Mouse (Mus musculus) embryonic facial prominence, embryonic 13.5 days (tissue): ENCODE measurements around the gene Med26. TPM values are rescaled to one million over a fixed set of nuclear protein-coding genes. Genes with fewer than 3 reads are reported as not detected.

ENCODE experiments used
- ATAC-seq: fragments of 200-750 bp; cut with Nextera tagmentation; 2 replicates; pipeline ENCODE4 v1.8.0; 2017; ENCODE audit warnings: low read depth; ENCODE audit not compliant: insufficient number of reproducible peaks, insufficient read depth, low FRiP score, low TSS enrichment
- H3K27ac ChIP-seq: fragments of 300-500 bp; sonication (generic); 2 replicates; pipeline ENCODE4 v1.5.1; 2015; ENCODE audit warnings: moderate library complexity, mild to moderate bottlenecking, inconsistent platforms
- H3K27me3 ChIP-seq: fragments of 300-500 bp; sonication (generic); 2 replicates; pipeline ENCODE4 v1.6.1; 2015; ENCODE audit warnings: mild to moderate bottlenecking, inconsistent platforms
- H3K36me3 ChIP-seq: fragments of 300-500 bp; sonication (generic); 2 replicates; pipeline ENCODE4 v1.6.1; 2015; ENCODE audit warnings: mild to moderate bottlenecking, inconsistent platforms
- H3K4me1 ChIP-seq: fragments of 300-500 bp; sonication (generic); 2 replicates; pipeline ENCODE4 v1.6.1; 2015; ENCODE audit warnings: inconsistent platforms
- H3K4me2 ChIP-seq: fragments of 300-500 bp; sonication (generic); 2 replicates; pipeline ENCODE4 v1.6.1; 2015; ENCODE audit warnings: moderate library complexity, mild to moderate bottlenecking, inconsistent platforms
- H3K4me3 ChIP-seq: fragments of 300-500 bp; sonication (generic); 2 replicates; pipeline ENCODE4 v1.5.1; 2015; ENCODE audit warnings: mild to moderate bottlenecking, inconsistent platforms
- H3K9ac ChIP-seq: fragments of 300-500 bp; sonication (generic); 2 replicates; pipeline ENCODE4 v1.6.1; 2015; ENCODE audit warnings: mild to moderate bottlenecking, inconsistent platforms
- H3K9me3 ChIP-seq: fragments of 300-500 bp; sonication (generic); 2 replicates; pipeline ENCODE4 v1.6.1; 2016; ENCODE audit warnings: inconsistent platforms
- WGBS: fragments of 180-500 bp; shearing (Covaris S2); methylation state at CpG from one replicate; pipeline ENCODE4 v1.1.7; 2015; ENCODE audit warnings: mixed read lengths; 5-methylcytosine and 5-hydroxymethylcytosine counted together
- polyA plus RNA-seq: library from polyadenylated mRNA; unstranded; fragments of >200 nt; fragmentation: Nextera tagmentation; extraction: Ambion mirVana; gene quantifications from 2 replicates; pipeline ENCODE4 v1.2.1, GENCODE M21; 2015

Med26 gene
- polyA plus RNA-seq: 20.1 and 20.4 TPM in 2 replicates

- peaks cover 18% of the 10 kb centered on the region for H3K36me3 ChIP-seq
- WGBS: under 1% methylated on average over 85 of the region's 92 CpGs
- ATAC-seq: peak; percentile 97
Measured at GRCm38 (mm10) chr8:72547802-72548643, at the start of gene Med26. Gene Med26, minus strand, starts transcription at chr8:72548270.

DNA sequence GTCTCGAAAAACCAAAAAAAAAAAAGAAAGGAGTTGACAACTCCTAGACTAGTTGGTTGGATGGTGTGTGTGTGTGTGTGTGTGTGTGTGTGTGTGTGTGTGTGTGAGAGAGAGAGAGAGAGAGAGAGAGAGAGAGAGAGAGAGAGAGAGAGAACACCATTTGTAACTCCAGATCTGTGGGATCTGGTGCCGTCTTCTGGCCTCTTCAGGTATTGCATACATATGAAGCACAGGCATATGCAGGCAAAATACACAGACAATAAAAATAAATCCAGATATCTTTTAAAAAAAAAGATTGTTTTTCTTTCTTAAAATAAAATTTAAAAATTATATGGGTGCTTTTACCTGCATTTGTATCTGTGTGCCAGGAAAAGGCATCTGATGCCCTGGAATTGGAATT is 42.1 kb upstream of the Med26 start:
- Histone ChIP-seq H3K27ac (no peak overlapping the region), H3K4me3 (no peak overlapping the region), H3K9ac (no peak overlapping the region), H3K4me1 (no peaks in the 10 kb centered on the region), H3K4me2 (no peak overlapping the region), H3K36me3 (no peaks in the 10 kb centered on the region), H3K27me3 (no peaks in the 10 kb centered on the region), H3K9me3 (no peaks in the 10 kb centered on the region)
- WGBS: 53% methylated on average over 2 of the region's 2 CpGs
- no peak for ATAC-seq

More at GRCm38 (mm10) chr8:72547802-72548643, at the start of gene Med26:
- H3K4me2 ChIP-seq: peak within 1 kb of the TSS; percentile 90
- H3K27ac ChIP-seq: peak within 1 kb of the TSS; percentile 97
- peaks cover 28% of the 10 kb centered on the region for H3K4me1 ChIP-seq
- no peaks in the 10 kb centered on the region for H3K27me3 ChIP-seq
- H3K9me3 ChIP-seq: no peaks in the 10 kb centered on the region
- peak within 1 kb of the TSS; percentile 96 for H3K4me3 ChIP-seq
- peak within 1 kb of the TSS; percentile 99 for H3K9ac ChIP-seq

GRCm38 (mm10) chr8:72589286-72589685 is 41.2 kb upstream of the Med26 start:
- H3K4me1 ChIP-seq: no peaks in the 10 kb centered on the region
- H3K27ac ChIP-seq: no peak overlapping the region
- H3K27me3 ChIP-seq: no peaks in the 10 kb centered on the region
- no peak overlapping the region for H3K9ac ChIP-seq
- ATAC-seq: no peak
- H3K36me3 ChIP-seq: no peaks in the 10 kb centered on the region
- 63% methylated on average over 7 of the region's 7 CpGs for WGBS
- no peak overlapping the region for H3K4me2 ChIP-seq
- H3K9me3 ChIP-seq: no peaks in the 10 kb centered on the region
- H3K4me3 ChIP-seq: no peak overlapping the region

GRCm38 (mm10) chr8:72588865-72589264 is 40.8 kb upstream of the Med26 start:
- Histone ChIP-seq H3K9me3 (no peaks in the 10 kb centered on the region), H3K4me1 (no peaks in the 10 kb centered on the region)
- WGBS: 82% methylated on average over 10 of the region's 10 CpGs

DNA sequence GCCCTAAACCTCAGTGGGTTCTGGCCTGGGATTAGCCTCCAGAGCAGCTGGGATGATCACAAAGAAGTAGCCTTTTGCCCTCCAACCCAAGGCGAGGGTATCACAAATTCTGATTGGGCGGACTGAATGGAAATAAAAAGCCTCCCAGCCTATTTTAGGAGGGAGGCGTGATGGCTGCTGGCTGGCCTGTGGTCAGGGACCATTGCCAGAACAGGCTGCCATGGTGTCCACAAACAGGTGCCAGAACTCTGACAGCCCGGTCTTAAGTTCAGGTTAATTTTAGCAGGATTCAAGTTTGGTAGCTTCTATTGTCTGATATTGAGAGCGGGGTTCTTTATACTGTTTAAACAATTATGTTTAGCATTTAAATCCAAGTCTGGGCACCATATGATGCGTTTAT is 39.7 kb upstream of the Med26 start:
- WGBS: 80% methylated on average over 6 of the region's 6 CpGs
- H3K4me2 ChIP-seq: no peak overlapping the region
- no peaks in the 10 kb centered on the region for H3K27me3 ChIP-seq
- no peaks in the 10 kb centered on the region for H3K36me3 ChIP-seq
- H3K4me3 ChIP-seq: no peak overlapping the region
- no peak overlapping the region for H3K27ac ChIP-seq
- ATAC-seq: no peak
- H3K9ac ChIP-seq: peak overlapping the region; percentile 32; the same call in 1 of the 2 replicates
- H3K9me3 ChIP-seq: no peaks in the 10 kb centered on the region
- H3K4me1 ChIP-seq: no peaks in the 10 kb centered on the region

More at GRCm38 (mm10) chr8:72588865-72589264, 40.8 kb upstream of the Med26 start:
- ATAC-seq: no peak
- Histone ChIP-seq H3K27me3 (no peaks in the 10 kb centered on the region), H3K4me3 (no peak overlapping the region), H3K4me2 (no peak overlapping the region), H3K36me3 (no peaks in the 10 kb centered on the region), H3K9ac (no peak overlapping the region), H3K27ac (no peak overlapping the region)

DNA sequence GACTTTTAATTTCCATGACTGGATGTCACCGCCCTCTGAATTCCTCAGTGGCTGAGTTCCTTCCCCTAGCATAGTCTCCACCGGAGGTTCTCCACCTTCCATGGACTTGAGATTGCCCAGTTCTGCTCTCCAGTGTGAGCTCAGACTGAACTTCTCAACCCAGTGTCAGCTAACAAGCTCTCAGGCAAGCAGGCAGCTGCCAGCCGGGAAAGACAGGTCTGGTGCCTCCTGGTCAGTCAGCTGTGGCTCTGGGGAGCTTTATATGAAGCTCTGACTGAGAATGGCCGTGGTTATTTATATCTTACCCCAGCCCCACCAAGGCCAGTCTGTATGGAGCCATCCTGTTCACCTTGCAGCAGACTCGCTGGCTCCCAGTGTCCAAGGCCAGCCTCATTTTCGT is 36.3 kb upstream of the Med26 start:
- no peaks in the 10 kb centered on the region for H3K9me3 ChIP-seq
- ATAC-seq: no peak
- H3K9ac ChIP-seq: no peak overlapping the region
- no peak overlapping the region for H3K4me2 ChIP-seq
- no peaks in the 10 kb centered on the region for H3K27me3 ChIP-seq
- H3K4me1 ChIP-seq: no peaks in the 10 kb centered on the region
- H3K27ac ChIP-seq: no peak overlapping the region
- no peak overlapping the region for H3K4me3 ChIP-seq
- H3K36me3 ChIP-seq: no peaks in the 10 kb centered on the region
- 81% methylated on average over 6 of the region's 6 CpGs for WGBS

GRCm38 (mm10) chr8:72583056-72583771 is 35.1 kb upstream of the Med26 start:
- Histone ChIP-seq H3K27ac (no peak overlapping the region), H3K36me3 (no peaks in the 10 kb centered on the region), H3K4me3 (no peak overlapping the region), H3K27me3 (no peaks in the 10 kb centered on the region), H3K9me3 (no peaks in the 10 kb centered on the region), H3K4me1 (no peaks in the 10 kb centered on the region; the same call in 1 of the 2 replicates), H3K4me2 (no peak overlapping the region), H3K9ac (no peak overlapping the region)
- no peak for ATAC-seq
- 74% methylated on average over 7 of the region's 7 CpGs for WGBS

DNA sequence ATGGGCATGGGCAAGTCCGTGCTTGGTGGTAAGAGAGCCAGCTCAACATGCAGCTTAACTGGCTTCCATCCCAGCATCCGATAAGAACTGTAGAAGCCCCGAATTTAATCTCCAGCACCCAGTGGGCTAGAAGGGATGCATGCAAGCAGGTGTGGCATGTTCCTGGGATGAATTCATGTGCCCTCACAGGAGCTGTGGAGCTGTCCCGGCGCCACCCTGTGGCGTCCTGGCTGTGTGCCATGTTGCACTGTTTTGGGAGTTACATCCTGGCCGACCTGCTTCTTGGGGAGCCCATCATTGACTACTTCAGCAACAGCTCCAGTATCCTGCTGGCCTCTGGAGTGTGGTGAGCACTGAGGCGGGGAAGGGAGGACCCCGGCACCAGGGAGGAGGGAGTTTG is 31.3 kb upstream of the Med26 start:
- Histone ChIP-seq H3K9ac (no peak overlapping the region), H3K9me3 (no peaks in the 10 kb centered on the region), H3K27me3 (no peaks in the 10 kb centered on the region), H3K4me2 (no peak overlapping the region), H3K4me3 (no peak overlapping the region), H3K27ac (no peak overlapping the region), H3K36me3 (no peaks in the 10 kb centered on the region), H3K4me1 (no peaks in the 10 kb centered on the region; the same call in 1 of the 2 replicates)
- no peak for ATAC-seq
- 71% methylated on average over 9 of the region's 9 CpGs for WGBS

GRCm38 (mm10) chr8:72577941-72578340 is 29.9 kb upstream of the Med26 start:
- 55% methylated on average over 1 of the region's 1 CpGs for WGBS
- no peak overlapping the region for H3K27ac ChIP-seq
- ATAC-seq: no peak

DNA sequence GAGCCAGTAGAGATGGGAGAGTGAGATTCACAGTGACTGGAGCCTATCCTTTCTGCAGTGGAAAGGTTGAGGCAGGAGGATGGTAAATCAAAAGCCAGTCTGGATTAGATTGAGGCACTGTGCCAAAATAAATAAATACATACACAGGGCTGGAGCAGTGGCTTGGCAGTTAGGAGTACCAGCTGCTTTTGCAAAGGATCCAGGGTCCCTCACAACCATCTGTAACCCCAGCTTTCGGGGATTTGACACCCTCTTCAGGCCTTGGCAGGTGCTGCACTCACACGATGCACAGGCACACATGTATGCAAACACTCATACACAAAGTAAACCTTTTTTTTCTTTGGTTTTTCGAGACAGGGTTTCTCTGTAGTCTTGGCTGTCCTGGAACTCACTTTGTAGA is 29.2 kb upstream of the Med26 start:
- 76% methylated on average over 3 of the region's 3 CpGs for WGBS
- ATAC-seq: no peak
- Histone ChIP-seq H3K9ac (no peak overlapping the region), H3K36me3 (no peaks in the 10 kb centered on the region), H3K27ac (no peak overlapping the region), H3K4me3 (no peak overlapping the region), H3K27me3 (no peaks in the 10 kb centered on the region), H3K4me2 (no peak overlapping the region), H3K4me1 (peaks cover 11% of the 10 kb centered on the region), H3K9me3 (no peaks in the 10 kb centered on the region)

More at GRCm38 (mm10) chr8:72577941-72578340, 29.9 kb upstream of the Med26 start:
- no peak overlapping the region for H3K4me2 ChIP-seq
- no peaks in the 10 kb centered on the region for H3K27me3 ChIP-seq
- H3K4me3 ChIP-seq: no peak overlapping the region
- 0 out of 2 replicates have a peak overlapping the region, but pooled peaks have one; percentile 16 for H3K9ac ChIP-seq
- H3K9me3 ChIP-seq: no peaks in the 10 kb centered on the region
- H3K4me1 ChIP-seq: peaks cover 5% of the 10 kb centered on the region
- no peaks in the 10 kb centered on the region for H3K36me3 ChIP-seq

- H3K27me3 ChIP-seq: no peaks in the 10 kb centered on the region
- no peak overlapping the region for H3K27ac ChIP-seq
- no peaks in the 10 kb centered on the region for H3K36me3 ChIP-seq
- H3K9me3 ChIP-seq: no peaks in the 10 kb centered on the region
- WGBS: 95% methylated on average over 6 of the region's 6 CpGs
- H3K4me3 ChIP-seq: no peak overlapping the region
- H3K4me2 ChIP-seq: no peak overlapping the region
- no peak overlapping the region for H3K9ac ChIP-seq
- ATAC-seq: no peak
- H3K4me1 ChIP-seq: peaks cover 11% of the 10 kb centered on the region
Measured at GRCm38 (mm10) chr8:72575915-72576314, 27.8 kb upstream of the Med26 start.
